Mouse (Mus musculus) regulatory T cell (primary cell): ENCODE measurements around the gene Parp14.

Experiments
- in situ Hi-C: fragments of 300-600 bp; cut with MboI, MseI; formaldehyde crosslinking; loops from one replicate; pipeline ENCODE4 v1.15.1; 2025; ENCODE audit warnings: high pct_unique_total_duplicates

Parp14 gene

DNA sequence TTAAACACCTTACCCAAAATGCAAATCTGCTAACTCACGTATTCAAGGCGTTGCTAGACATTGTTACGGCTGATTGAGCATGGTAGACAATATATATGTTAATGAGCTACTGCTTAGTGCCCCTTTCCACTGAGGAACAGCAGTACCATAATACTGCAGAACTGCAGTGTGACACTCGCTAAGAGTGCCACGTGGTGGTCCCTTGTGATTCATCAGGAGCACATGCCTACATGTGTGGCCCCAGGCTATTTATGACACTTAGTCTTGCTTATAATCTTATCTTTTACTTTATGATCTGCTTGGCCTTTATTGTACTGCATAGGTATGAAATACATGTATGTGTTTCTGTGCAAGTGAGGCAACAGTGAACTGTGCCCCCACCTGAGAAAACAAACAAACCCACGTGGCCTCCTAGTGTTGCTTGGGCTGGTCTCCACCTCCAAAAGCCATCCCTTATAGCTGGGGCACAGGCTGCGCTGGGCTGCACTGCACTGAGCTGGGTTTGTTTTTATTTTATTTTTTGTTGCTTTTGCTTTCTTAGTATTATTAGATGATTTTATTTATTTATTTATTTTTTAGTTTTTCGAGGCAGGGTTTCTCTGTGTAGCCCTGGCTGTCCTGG is 83.7 kb downstream of the Parp14 start:
- in situ Hi-C loops, result no loop called here

GRCm38 (mm10) chr16:35787163-35787562 is 84.2 kb downstream of the Parp14 start:
- in situ Hi-C loops, result no loop called here

DNA sequence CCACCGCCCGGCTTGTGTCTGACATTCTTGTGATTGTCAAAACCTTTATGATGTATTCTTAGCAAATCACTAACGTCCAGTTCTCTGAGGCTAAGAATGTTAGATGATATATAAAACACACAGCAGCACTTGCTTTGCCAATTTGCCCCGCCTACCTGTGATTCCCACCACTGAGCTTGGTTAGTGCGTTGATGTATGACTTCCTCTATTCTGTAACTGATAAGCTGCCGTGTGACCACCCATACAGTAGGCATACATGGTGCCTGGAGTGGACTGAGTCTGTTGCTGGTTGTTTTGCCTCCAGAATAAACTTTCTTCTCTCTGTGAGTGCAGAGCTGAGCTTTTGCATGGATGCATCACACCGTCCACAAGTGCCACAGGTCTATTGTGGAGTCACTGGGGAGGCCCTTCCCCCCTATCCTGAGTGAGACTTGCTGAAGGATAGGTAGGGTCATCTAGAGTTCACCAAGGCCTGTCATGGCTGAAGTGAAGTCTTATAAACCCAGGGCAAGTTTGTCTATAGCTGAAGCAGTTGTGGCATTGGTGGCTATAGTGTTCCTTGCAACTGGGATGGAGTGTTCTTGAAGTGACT is 87.1 kb downstream of the Parp14 start:
- in situ Hi-C loops, result no loop called here

GRCm38 (mm10) chr16:35783207-35783573 is 88.2 kb downstream of the Parp14 start:
- in situ Hi-C loops, result no loop called here
